Mouse (Mus musculus) kidney, embryonic 15.5 days (tissue): ENCODE measurements around the gene Il10ra. TPM values are rescaled to one million over a fixed set of nuclear protein-coding genes. Genes with fewer than 3 reads are reported as not detected.
A peak's percentile ranks its signal among the peaks of the same experiment; 100 is the strongest.

Experiments
- ATAC-seq: fragments of 200-750 bp; cut with Nextera tagmentation; replicated peaks from 2 replicates; pipeline ENCODE4 v1.8.0; 2017; ENCODE audit warnings: moderate TSS enrichment; ENCODE audit not compliant: low FRiP score
- H3K27ac ChIP-seq: fragments of 300-500 bp; sonication (generic); 2 replicates; pipeline ENCODE4 v1.5.1; 2015; ENCODE audit warnings: mild to moderate bottlenecking, inconsistent platforms
- H3K27me3 ChIP-seq: fragments of 300-500 bp; sonication (generic); 2 replicates; pipeline ENCODE4 v1.6.1; 2015; ENCODE audit warnings: inconsistent platforms
- H3K36me3 ChIP-seq: fragments of 300-500 bp; sonication (generic); 2 replicates; pipeline ENCODE4 v1.6.1; 2015; ENCODE audit warnings: inconsistent platforms
- H3K4me1 ChIP-seq: fragments of 300-500 bp; sonication (generic); 2 replicates; pipeline ENCODE4 v1.6.1; 2015; ENCODE audit warnings: inconsistent platforms
- H3K4me2 ChIP-seq: fragments of 300-500 bp; sonication (generic); 2 replicates; pipeline ENCODE4 v1.6.1; 2015; ENCODE audit warnings: moderate library complexity, mild to moderate bottlenecking, inconsistent platforms
- H3K4me3 ChIP-seq: fragments of 300-500 bp; sonication (generic); replicated peaks from 2 replicates; pipeline ENCODE4 v1.5.1; 2015; ENCODE audit warnings: mild to moderate bottlenecking, inconsistent platforms
- H3K9ac ChIP-seq: fragments of 300-500 bp; sonication (generic); 2 replicates; pipeline ENCODE4 v1.6.1; 2015; ENCODE audit warnings: mild to moderate bottlenecking, inconsistent platforms
- H3K9me3 ChIP-seq: fragments of 300-500 bp; sonication (generic); replicated peaks from 2 replicates; pipeline ENCODE4 v1.6.1; 2016; ENCODE audit warnings: inconsistent platforms
- WGBS: fragments of 180-500 bp; shearing (Covaris S2); methylation state at CpG from one replicate; pipeline ENCODE4 v1.1.7; 2015; ENCODE audit warnings: mixed read lengths; 5-methylcytosine and 5-hydroxymethylcytosine counted together
- polyA plus RNA-seq: library from polyadenylated mRNA; unstranded; fragments of >200 nt; fragmentation: Nextera tagmentation; extraction: Ambion mirVana; gene quantifications from 2 replicates; pipeline ENCODE4 v1.2.1, GENCODE M21; 2015

Il10ra gene
- polyA plus RNA-seq, 1 experiment from 2014 or later: 1.2 TPM

GRCm38 (mm10) chr9:45255431-45255830, 13.5 kb downstream of the Il10ra start:
- 91% methylated on average over 4 of the region's 4 CpGs for WGBS
- Histone ChIP-seq H3K4me1 (no peaks in the 10 kb centered on the region), H3K27me3 (0 out of 2 replicates have a peak, but pooled peaks cover 2% of the 10 kb centered on the region), H3K4me3 (no peak overlapping the region), H3K27ac (no peak overlapping the region), H3K9ac (no peak overlapping the region), H3K9me3 (no peaks in the 10 kb centered on the region), H3K4me2 (no peak overlapping the region), H3K36me3 (no peaks in the 10 kb centered on the region)
- no peak for ATAC-seq

- Histone ChIP-seq H3K9me3 (no peaks in the 10 kb centered on the region), H3K27ac (no peak overlapping the region), H3K4me3 (no peak overlapping the region), H3K9ac (no peak overlapping the region), H3K36me3 (no peaks in the 10 kb centered on the region), H3K4me2 (no peak overlapping the region), H3K27me3 (0 out of 2 replicates have a peak, but pooled peaks cover 2% of the 10 kb centered on the region), H3K4me1 (no peaks in the 10 kb centered on the region)
- WGBS: 61% methylated on average over 4 of the region's 4 CpGs
- ATAC-seq: no peak
These were observed 14.3 kb downstream of the Il10ra start for GRCm38 (mm10) chr9:45254605-45255004.

GRCm38 (mm10) chr9:45254021-45254420, 14.9 kb downstream of the Il10ra start:
- whole genome bisulfite sequencing: 50% methylated on average over 6 of the region's 6 CpGs
- no peak for ATAC-seq
- H3K4me3 ChIP-seq: no peak overlapping the region
- H3K9ac ChIP-seq: no peak overlapping the region
- H3K9me3 ChIP-seq: no peaks in the 10 kb centered on the region
- H3K4me1 ChIP-seq: no peaks in the 10 kb centered on the region
- no peak overlapping the region for H3K27ac ChIP-seq
- 0 out of 2 replicates have a peak, but pooled peaks cover 2% of the 10 kb centered on the region for H3K27me3 ChIP-seq
- no peaks in the 10 kb centered on the region for H3K36me3 ChIP-seq
- H3K4me2 ChIP-seq: no peak overlapping the region

GRCm38 (mm10) chr9:45252395-45252794, 16.6 kb downstream of the Il10ra start:
- no peak overlapping the region for H3K4me2 ChIP-seq

GRCm38 (mm10) chr9:45251990-45252389, 17.0 kb downstream of the Il10ra start:
- Histone ChIP-seq H3K27me3 (no peaks in the 10 kb centered on the region), H3K4me2 (no peak overlapping the region), H3K36me3 (no peaks in the 10 kb centered on the region), H3K4me3 (no peak overlapping the region), H3K4me1 (no peaks in the 10 kb centered on the region), H3K9ac (no peak overlapping the region), H3K27ac (no peak overlapping the region), H3K9me3 (no peaks in the 10 kb centered on the region)
- 54% methylated on average over 4 of the region's 4 CpGs for WGBS
- no peak for ATAC-seq

More at GRCm38 (mm10) chr9:45252395-45252794, 16.6 kb downstream of the Il10ra start:
- no peaks in the 10 kb centered on the region for H3K9me3 ChIP-seq
- H3K27me3 ChIP-seq: no peaks in the 10 kb centered on the region
- H3K9ac ChIP-seq: no peak overlapping the region
- no peaks in the 10 kb centered on the region for H3K4me1 ChIP-seq
- ATAC-seq: no peak
- no peaks in the 10 kb centered on the region for H3K36me3 ChIP-seq
- no peak overlapping the region for H3K27ac ChIP-seq
- no peak overlapping the region for H3K4me3 ChIP-seq
- WGBS: 73% methylated on average over 6 of the region's 6 CpGs

- Histone ChIP-seq H3K9me3 (no peaks in the 10 kb centered on the region), H3K27me3 (no peaks in the 10 kb centered on the region), H3K4me2 (no peak overlapping the region), H3K4me3 (no peak overlapping the region), H3K9ac (no peak overlapping the region), H3K4me1 (no peaks in the 10 kb centered on the region), H3K36me3 (no peaks in the 10 kb centered on the region), H3K27ac (no peak overlapping the region)
- WGBS: 65% methylated on average over 3 of the region's 3 CpGs
- no peak for ATAC-seq
These were observed 17.7 kb downstream of the Il10ra start for GRCm38 (mm10) chr9:45251281-45251680.

- Histone ChIP-seq H3K4me1 (no peaks in the 10 kb centered on the region), H3K4me2 (no peak overlapping the region), H3K27ac (no peak overlapping the region), H3K9me3 (no peaks in the 10 kb centered on the region), H3K27me3 (no peaks in the 10 kb centered on the region), H3K4me3 (no peak overlapping the region), H3K36me3 (no peaks in the 10 kb centered on the region), H3K9ac (no peak overlapping the region)
- WGBS: 83% methylated on average over 7 of the region's 7 CpGs
- ATAC-seq: no peak
These were observed 18.6 kb downstream of the Il10ra start for GRCm38 (mm10) chr9:45250306-45250705.

GRCm38 (mm10) chr9:45247536-45247935, 21.4 kb downstream of the Il10ra start:
- H3K36me3 ChIP-seq: no peaks in the 10 kb centered on the region
- H3K4me1 ChIP-seq: no peaks in the 10 kb centered on the region
- no peak overlapping the region for H3K4me2 ChIP-seq
- H3K9ac ChIP-seq: no peak overlapping the region
- no peaks in the 10 kb centered on the region for H3K9me3 ChIP-seq
- 60% methylated on average over 2 of the region's 2 CpGs for WGBS
- no peaks in the 10 kb centered on the region for H3K27me3 ChIP-seq
- no peak for ATAC-seq
- no peak overlapping the region for H3K4me3 ChIP-seq
- no peak overlapping the region for H3K27ac ChIP-seq

- Histone ChIP-seq H3K4me1 (no peaks in the 10 kb centered on the region), H3K36me3 (no peaks in the 10 kb centered on the region), H3K27ac (no peak overlapping the region), H3K4me3 (no peak overlapping the region), H3K9me3 (no peaks in the 10 kb centered on the region), H3K27me3 (no peaks in the 10 kb centered on the region), H3K4me2 (no peak overlapping the region), H3K9ac (no peak overlapping the region)
- 90% methylated on average over 6 of the region's 6 CpGs for WGBS
- no peak for ATAC-seq
These were observed 22.9 kb downstream of the Il10ra start for GRCm38 (mm10) chr9:45246060-45246459.

GRCm38 (mm10) chr9:45245432-45245831, 23.5 kb downstream of the Il10ra start:
- no peak for ATAC-seq
- H3K27me3 ChIP-seq: no peaks in the 10 kb centered on the region
- WGBS: 71% methylated on average over 1 of the region's 1 CpGs
- H3K27ac ChIP-seq: no peak overlapping the region
- no peak overlapping the region for H3K4me2 ChIP-seq
- no peak overlapping the region for H3K4me3 ChIP-seq
- H3K4me1 ChIP-seq: no peaks in the 10 kb centered on the region
- no peaks in the 10 kb centered on the region for H3K9me3 ChIP-seq
- H3K9ac ChIP-seq: no peak overlapping the region
- no peaks in the 10 kb centered on the region for H3K36me3 ChIP-seq

- ATAC-seq: no peak
- H3K36me3 ChIP-seq: no peaks in the 10 kb centered on the region
- H3K27ac ChIP-seq: no peak overlapping the region
- H3K9ac ChIP-seq: no peak overlapping the region
- WGBS: 76% methylated on average over 5 of the region's 5 CpGs
- no peaks in the 10 kb centered on the region for H3K27me3 ChIP-seq
- no peaks in the 10 kb centered on the region for H3K9me3 ChIP-seq
- no peak overlapping the region for H3K4me2 ChIP-seq
- H3K4me3 ChIP-seq: no peak overlapping the region
- H3K4me1 ChIP-seq: peaks cover 5% of the 10 kb centered on the region
These were observed 27.6 kb downstream of the Il10ra start for GRCm38 (mm10) chr9:45241397-45241796.

- WGBS: 51% methylated on average over 7 of the region's 7 CpGs
- ATAC-seq: no peak
- no peaks in the 10 kb centered on the region for H3K27me3 ChIP-seq
- no peak overlapping the region for H3K9ac ChIP-seq
- no peaks in the 10 kb centered on the region for H3K36me3 ChIP-seq
- H3K9me3 ChIP-seq: no peaks in the 10 kb centered on the region
- H3K4me3 ChIP-seq: no peak overlapping the region
- peaks cover 6% of the 10 kb centered on the region for H3K4me1 ChIP-seq
- no peak overlapping the region for H3K4me2 ChIP-seq
- no peak overlapping the region for H3K27ac ChIP-seq
These were observed 32.2 kb downstream of the Il10ra start for GRCm38 (mm10) chr9:45236744-45237143.

- 41% methylated on average over 6 of the region's 6 CpGs for WGBS
These were observed 33.2 kb downstream of the Il10ra start for GRCm38 (mm10) chr9:45235668-45236227.

More at GRCm38 (mm10) chr9:45235668-45236227, 33.2 kb downstream of the Il10ra start:
- Histone ChIP-seq H3K4me2 (no peak overlapping the region), H3K9ac (no peak overlapping the region), H3K4me1 (peaks cover 6% of the 10 kb centered on the region), H3K4me3 (no peak overlapping the region), H3K27ac (peak overlapping the region; percentile 32; the same call in 1 of the 2 replicates), H3K27me3 (no peaks in the 10 kb centered on the region), H3K36me3 (no peaks in the 10 kb centered on the region), H3K9me3 (no peaks in the 10 kb centered on the region)
- ATAC-seq: no peak
